In genomic region chr9:68873838-68874237, GRCm38 (mm10) we compare ENCODE assay signal across 24 mouse cellular contexts.
"Had no signal": no experiment of that assay in that cellular context is flagged by ENCODE, and none has a peak within 500 bp of the region (broad histone marks: within the 10 kb centered on the region; RNA-seq: fewer than 3 reads in every experiment).

No protein-coding gene starts in this region.

- ATAC-seq: intestine, postnatal 0 days; liver, postnatal 0 days; midbrain, embryonic 13.5 days; midbrain, embryonic 16.5 days had no signal

- H3K27ac ChIP-seq: layer of hippocampus, adult 2 months; limb, embryonic 15.5 days; liver, embryonic 14.5 days; lung, embryonic 15.5 days; midbrain, embryonic 10.5 days; midbrain, embryonic 13.5 days; neural tube, embryonic 13.5 days; stomach, embryonic 15.5 days had no signal

- H3K36me3 ChIP-seq: limb, embryonic 15.5 days; lung, embryonic 15.5 days; midbrain, embryonic 10.5 days; midbrain, embryonic 13.5 days; neural tube, embryonic 13.5 days; stomach, embryonic 15.5 days had no signal

- H3K4me2 ChIP-seq: limb, embryonic 15.5 days; liver, embryonic 11.5 days; lung, embryonic 15.5 days; midbrain, embryonic 13.5 days; neural tube, embryonic 13.5 days; stomach, embryonic 15.5 days had no signal

- H3K4me1 ChIP-seq: lung, embryonic 15.5 days; megakaryocyte, embryonic 14.5 days; stomach, embryonic 15.5 days had no signal

- DNase-seq: kidney, postnatal 10 days; layer of hippocampus, adult 9-11 months; liver, postnatal 0 days; lung, postnatal 10 days; lung, postnatal 36 days; retina, postnatal 1 day; right cerebral cortex, postnatal 25 days; spleen, adult 18-20 months; thymus, adult 2 months; thymus, postnatal 14 days; thymus, postnatal 4 days had no signal

- H3K27me3 ChIP-seq: lung, embryonic 15.5 days; megakaryocyte, embryonic 14.5 days; midbrain, embryonic 13.5 days; neural tube, embryonic 13.5 days; stomach, embryonic 15.5 days had no signal

- H3K9ac ChIP-seq: limb, embryonic 15.5 days; liver, embryonic 14.5 days; liver, postnatal 0 days; lung, embryonic 15.5 days; midbrain, embryonic 13.5 days; neural tube, embryonic 13.5 days; stomach, embryonic 15.5 days had no signal

- H3K9me3 ChIP-seq: limb, embryonic 15.5 days; lung, embryonic 15.5 days; megakaryocyte, embryonic 14.5 days; midbrain, embryonic 10.5 days; midbrain, embryonic 13.5 days; neural tube, embryonic 13.5 days; stomach, embryonic 15.5 days had no signal

- H3K4me3 ChIP-seq: layer of hippocampus, adult 2 months; limb, embryonic 15.5 days; lung, embryonic 15.5 days; megakaryocyte, embryonic 14.5 days; midbrain, embryonic 10.5 days; midbrain, embryonic 13.5 days; myocyte; neural tube, embryonic 13.5 days; stomach, embryonic 15.5 days had no signal
